In the genomic region with DNA sequence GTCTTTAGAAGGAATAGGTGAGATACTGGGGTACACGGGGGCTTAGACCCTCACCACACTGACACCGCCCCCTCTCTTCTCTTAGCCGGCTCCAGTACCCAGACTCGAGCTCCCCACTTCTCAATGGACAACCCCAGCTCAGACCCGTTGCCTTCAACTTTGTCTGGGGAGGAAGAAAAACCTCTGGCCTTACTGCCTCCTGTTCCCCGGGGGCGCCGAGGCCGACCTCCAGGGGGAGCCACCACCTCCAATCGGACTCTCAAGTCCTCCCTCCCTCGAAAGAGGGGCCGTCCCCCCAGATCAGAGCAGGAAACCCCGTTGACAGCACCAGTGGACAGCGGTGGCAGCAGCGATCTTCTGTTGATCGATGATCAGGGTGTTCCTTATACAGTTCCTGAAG, we compare ENCODE assay signal across 16 mouse cellular contexts. TPM values are rescaled to one million over a fixed set of nuclear protein-coding genes. Genes with fewer than 3 reads are reported as not detected.
DNase-seq lines count a peak whose midpoint lies in the region; ATAC-seq and TF ChIP-seq lines count a peak whose summit lies in the region.
"Had no signal": no experiment of that assay in that cellular context is flagged by ENCODE, and none has a peak within 500 bp of the region (broad histone marks: within the 10 kb centered on the region; RNA-seq: fewer than 3 reads in every experiment).

No protein-coding gene starts in this region.

- no peaks in the 10 kb centered on the region for H3K9me3 ChIP-seq in kidney, postnatal 0 days (replicated peaks; ENCODE audit: low read length)
- H3K9me3 ChIP-seq in kidney, embryonic 14.5 days (ENCODE audit: control insufficient read depth, low read length): no peaks in the 10 kb centered on the region
- H3K9me3 ChIP-seq: limb, embryonic 10.5 days had no signal

- no peak overlapping the region for H3K4me2 ChIP-seq in kidney, postnatal 0 days (ENCODE audit: low read length)
- no peak overlapping the region for H3K4me2 ChIP-seq in kidney, embryonic 14.5 days (replicated peaks; ENCODE audit: low read depth, low read length)

- DNase-seq in cerebellum, adult 2 months: no peak
- no peak for DNase-seq in cerebellum, postnatal 4 days (ENCODE audit: low spot score in 2 of 2)
- DNase-seq in kidney, postnatal 0 days (ENCODE audit: low spot score): no peak
- DNase-seq in thymus, postnatal 10 days (ENCODE audit: low spot score in 2 of 2): peak; percentile 38 to 46
- DNase-seq in thymus, postnatal 0 days (ENCODE audit: low spot score): no peak
- DNase-seq in retina, postnatal 1 day: no peak
- DNase-seq: kidney, postnatal 36 days; lung, postnatal 36 days had no signal

- H3K9ac ChIP-seq in kidney, postnatal 0 days (ENCODE audit: low read depth, low read length): no peak overlapping the region
- H3K9ac ChIP-seq in kidney, embryonic 14.5 days (ENCODE audit: low read depth, low read length): no peak overlapping the region

- H3K36me3 ChIP-seq in kidney, postnatal 0 days (ENCODE audit: insufficient read depth, low read length): peaks cover 5% of the 10 kb centered on the region; the same call in 1 of the 2 replicates
- peaks cover 14% of the 10 kb centered on the region for H3K36me3 ChIP-seq in kidney, embryonic 14.5 days (ENCODE audit: control insufficient read depth, insufficient read depth, low read length)

- no peak overlapping the region for H3K4me3 ChIP-seq in cerebellum, adult 2 months (replicated peaks; ENCODE audit: insufficient read depth, low read depth, low read length)
- no peak overlapping the region for H3K4me3 ChIP-seq in kidney, postnatal 0 days (replicated peaks; ENCODE audit: low read depth, low read length)
- H3K4me3 ChIP-seq in kidney, embryonic 14.5 days (ENCODE audit: low read length): no peak overlapping the region
- H3K4me3 ChIP-seq: limb, embryonic 10.5 days had no signal

- no peak overlapping the region for H3K27ac ChIP-seq in cerebellum, adult 2 months (ENCODE audit: insufficient read depth, low read length)
- no peak overlapping the region for H3K27ac ChIP-seq in kidney, postnatal 0 days
- H3K27ac ChIP-seq in kidney, embryonic 14.5 days (ENCODE audit: low read depth, low read length): no peak overlapping the region
- H3K27ac ChIP-seq: limb, embryonic 10.5 days had no signal

- TF ChIP-seq POLR2A in cerebellum, adult 2 months (IDR thresholded peaks at IDR 0.05; ENCODE audit: borderline replicate concordance, insufficient read depth, low read length): no peak

- 87% methylated on average over 16 of the region's 16 CpGs for WGBS in cerebellum, adult 2 months
- WGBS in kidney, postnatal 0 days: 88% methylated on average over 16 of the region's 16 CpGs
- WGBS in kidney, embryonic 14.5 days: 94% methylated on average over 16 of the region's 16 CpGs

- peak; percentile 14; the same call in 1 of the 2 replicates for TF ChIP-seq CTCF in cerebellum, adult 2 months (IDR thresholded peaks at IDR 0.05; ENCODE audit: borderline replicate concordance, insufficient read depth, low read depth, low read length)
- peak; percentile 34; the same call in 1 of the 2 replicates for TF ChIP-seq CTCF in kidney, postnatal 0 days (IDR thresholded peaks at IDR 0.05; ENCODE audit: low read depth)

- H3K27me3 ChIP-seq in cerebellum, adult 2 months (ENCODE audit: control insufficient read depth, insufficient read depth, low read length): no peaks in the 10 kb centered on the region
- H3K27me3 ChIP-seq in kidney, postnatal 0 days (ENCODE audit: insufficient read depth, low read length): no peaks in the 10 kb centered on the region
- no peaks in the 10 kb centered on the region for H3K27me3 ChIP-seq in kidney, embryonic 14.5 days (ENCODE audit: control insufficient read depth, insufficient read depth, low read length)
- H3K27me3 ChIP-seq: CH12.LX had no signal

- no peaks in the 10 kb centered on the region for H3K4me1 ChIP-seq in cerebellum, adult 2 months (ENCODE audit: control insufficient read depth, insufficient read depth, low read length)
- H3K4me1 ChIP-seq in kidney, postnatal 0 days (replicated peaks; ENCODE audit: insufficient read depth, low read length): 0 out of 2 replicates have a peak, but pooled peaks cover 9% of the 10 kb centered on the region
- H3K4me1 ChIP-seq in kidney, embryonic 14.5 days (ENCODE audit: control insufficient read depth, insufficient read depth, low read length): peaks cover 7% of the 10 kb centered on the region; the same call in 1 of the 2 replicates

- ATAC-seq in kidney, postnatal 0 days (replicated peaks; ENCODE audit: low FRiP score, low read depth): no peak
- no peak for ATAC-seq in kidney, embryonic 14.5 days (ENCODE audit: low FRiP score, low TSS enrichment)
- ATAC-seq in erythroblast, adult 5-6 weeks (replicated peaks; ENCODE audit: low FRiP score, poor library complexity, severe bottlenecking): no peak

RNA-seq across cellular contexts. Expression of a gene that starts 2.1 kb away (rescaled TPM):
- not detected in 2 replicates for polyA plus RNA-seq in cerebellum, adult 2 months (2012; rRNA removed)
- 4.7 and 5.7 TPM in 2 replicates for polyA plus RNA-seq in kidney, postnatal 0 days (2015; fragmentation: Nextera tagmentation; extraction: Ambion mirVana)
- 1.1 and 3.4 TPM in 2 replicates for polyA plus RNA-seq in kidney, embryonic 14.5 days (2014; fragmentation: Nextera tagmentation; extraction: Ambion mirVana)
- polyA plus RNA-seq in thymus, postnatal 0 days (2015; fragmentation: Nextera tagmentation; extraction: Ambion mirVana): 2.9 and 5.4 TPM in 2 replicates
- total RNA-seq in erythroblast, adult 5-6 weeks (2015; ENCODE audit: low replicate concordance): not detected in 2 replicates
- not detected in 2 replicates for total RNA-seq in erythroblast, adult 5-6 weeks (2017; ENCODE audit: low replicate concordance)
- total RNA-seq: adrenal gland, adult 18-20 months; gastrocnemius, adult 8-10 months; monocyte, adult 5-6 weeks had no signal
- polyA plus RNA-seq: spleen, adult 2 months had no signal

RNA-seq across cellular contexts. Expression of a gene that starts 2.8 kb away (rescaled TPM):
- 30.3 and 33.3 TPM in 2 replicates for polyA plus RNA-seq in cerebellum, adult 2 months (2012; rRNA removed)
- polyA plus RNA-seq in kidney, postnatal 0 days (2015; fragmentation: Nextera tagmentation; extraction: Ambion mirVana): 4.7 and 5.6 TPM in 2 replicates
- polyA plus RNA-seq in kidney, embryonic 14.5 days (2014; fragmentation: Nextera tagmentation; extraction: Ambion mirVana): 9.9 and 10.0 TPM in 2 replicates
- polyA plus RNA-seq in thymus, postnatal 0 days (2015; fragmentation: Nextera tagmentation; extraction: Ambion mirVana): 5.1 and 5.9 TPM in 2 replicates
- total RNA-seq in erythroblast, adult 5-6 weeks (2015; ENCODE audit: low replicate concordance): 2.3 and 3.1 TPM in 2 replicates
- total RNA-seq in erythroblast, adult 5-6 weeks (2017; ENCODE audit: low replicate concordance): 1.7 and 2.2 TPM in 2 replicates

RNA-seq across cellular contexts. Expression of a gene that starts 2.9 kb away (rescaled TPM):
- polyA plus RNA-seq in cerebellum, adult 2 months (2012; rRNA removed): 28.2 and 29.8 TPM in 2 replicates
- 30.4 and 31.8 TPM in 2 replicates for polyA plus RNA-seq in kidney, postnatal 0 days (2015; fragmentation: Nextera tagmentation; extraction: Ambion mirVana)
- polyA plus RNA-seq in kidney, embryonic 14.5 days (2014; fragmentation: Nextera tagmentation; extraction: Ambion mirVana): 46.5 and 48.6 TPM in 2 replicates
- polyA plus RNA-seq in thymus, postnatal 0 days (2015; fragmentation: Nextera tagmentation; extraction: Ambion mirVana): 32.3 and 33.5 TPM in 2 replicates
- total RNA-seq in erythroblast, adult 5-6 weeks (2015; ENCODE audit: low replicate concordance): 6.7 and 9.2 TPM in 2 replicates
- total RNA-seq in erythroblast, adult 5-6 weeks (2017; ENCODE audit: low replicate concordance): 2.6 and 4.2 TPM in 2 replicates

RNA-seq across cellular contexts. Expression of a gene that starts 3.0 kb away (rescaled TPM):
- 42.4 and 46.7 TPM in 2 replicates for polyA plus RNA-seq in cerebellum, adult 2 months (2012; rRNA removed)
- 22.7 and 23.5 TPM in 2 replicates for polyA plus RNA-seq in kidney, postnatal 0 days (2015; fragmentation: Nextera tagmentation; extraction: Ambion mirVana)
- polyA plus RNA-seq in kidney, embryonic 14.5 days (2014; fragmentation: Nextera tagmentation; extraction: Ambion mirVana): 23.2 and 25.5 TPM in 2 replicates
- 0.27 TPM in 1 of 2 replicates, not detected in the other for polyA plus RNA-seq in thymus, postnatal 0 days (2015; fragmentation: Nextera tagmentation; extraction: Ambion mirVana)
- total RNA-seq in erythroblast, adult 5-6 weeks (2015; ENCODE audit: low replicate concordance): not detected in 2 replicates
- not detected in 2 replicates for total RNA-seq in erythroblast, adult 5-6 weeks (2017; ENCODE audit: low replicate concordance)
- total RNA-seq: gastrocnemius, adult 8-10 months; monocyte, adult 5-6 weeks had no signal

RNA-seq across cellular contexts. Expression of a gene that starts 3.1 kb away (rescaled TPM):
- 14.4 and 14.9 TPM in 2 replicates for polyA plus RNA-seq in cerebellum, adult 2 months (2012; rRNA removed)
- polyA plus RNA-seq in kidney, postnatal 0 days (2015; fragmentation: Nextera tagmentation; extraction: Ambion mirVana): 12.8 and 14.1 TPM in 2 replicates
- 11.7 and 12.3 TPM in 2 replicates for polyA plus RNA-seq in kidney, embryonic 14.5 days (2014; fragmentation: Nextera tagmentation; extraction: Ambion mirVana)
- polyA plus RNA-seq in thymus, postnatal 0 days (2015; fragmentation: Nextera tagmentation; extraction: Ambion mirVana): 14.9 and 18.2 TPM in 2 replicates
- total RNA-seq in erythroblast, adult 5-6 weeks (2015; ENCODE audit: low replicate concordance): 4.6 and 10.2 TPM in 2 replicates
- total RNA-seq in erythroblast, adult 5-6 weeks (2017; ENCODE audit: low replicate concordance): 4.6 and 7.8 TPM in 2 replicates

Comparison
In these comparisons a context has a peak if more than half of its experiments do, and no peak if none do; other contexts are left out.
1. DNase-seq: peak in thymus, postnatal 10 days (2 of 2); none in cerebellum, adult 2 months (0 of 2), cerebellum, postnatal 4 days (0 of 2), kidney, postnatal 0 days (single experiment), thymus, postnatal 0 days (single experiment) and retina, postnatal 1 day (single experiment).